ENCODE assay signal across 12 mouse cellular contexts in genomic region chr11:96929096-96929765, GRCm38 (mm10). TPM values are rescaled to one million over a fixed set of nuclear protein-coding genes. Genes with fewer than 3 reads are reported as not detected.
A peak's percentile ranks its signal among the peaks of the same experiment; 100 is the strongest.
DNase-seq lines count a peak whose midpoint lies in the region; ATAC-seq lines count a peak whose summit lies in the region.
"Had no signal": no experiment of that assay in that cellular context is flagged by ENCODE, and none has a peak within 500 bp of the region (broad histone marks: within the 10 kb centered on the region; RNA-seq: fewer than 3 reads in every experiment).

No protein-coding gene starts in this region.

- ATAC-seq in neural tube, embryonic 13.5 days (ENCODE audit: low read depth): no peak
- ATAC-seq in neural tube, embryonic 15.5 days (ENCODE audit: low FRiP score): no peak
- ATAC-seq in intestine, embryonic 16.5 days: peak; percentile 86
- ATAC-seq in liver, embryonic 12.5 days: no peak
- peak; percentile 87 for ATAC-seq in stomach, embryonic 14.5 days (ENCODE audit: insufficient number of reproducible peaks, insufficient read depth, low FRiP score, low read depth)

- DNase-seq in heart, postnatal 36 days: no peak
- no peak for DNase-seq in midbrain, embryonic 10.5 days (ENCODE audit: low spot score)
- DNase-seq in spleen, postnatal 10 days (ENCODE audit: low spot score in 2 of 2): no peak
- DNase-seq: thymus, postnatal 14 days had no signal

- H3K4me1 ChIP-seq in neural tube, embryonic 13.5 days (replicated peaks): 0 out of 2 replicates have a peak, but pooled peaks cover under 1% of the 10 kb centered on the region
- H3K4me1 ChIP-seq in neural tube, embryonic 15.5 days: no peaks in the 10 kb centered on the region
- H3K4me1 ChIP-seq in intestine, embryonic 16.5 days (ENCODE audit: control insufficient read depth, insufficient read depth, low read length): peaks cover 22% of the 10 kb centered on the region
- peaks cover 97% of the 10 kb centered on the region for H3K4me1 ChIP-seq in liver, embryonic 12.5 days
- H3K4me1 ChIP-seq in stomach, embryonic 14.5 days (ENCODE audit: control insufficient read depth, insufficient read depth, low read length): no peaks in the 10 kb centered on the region
- peaks cover 21% of the 10 kb centered on the region for H3K4me1 ChIP-seq in midbrain, embryonic 10.5 days

- H3K9me3 ChIP-seq in neural tube, embryonic 13.5 days: no peaks in the 10 kb centered on the region
- H3K9me3 ChIP-seq in neural tube, embryonic 15.5 days (replicated peaks): no peaks in the 10 kb centered on the region
- H3K9me3 ChIP-seq in intestine, embryonic 16.5 days (ENCODE audit: control insufficient read depth, low read length): no peaks in the 10 kb centered on the region
- no peaks in the 10 kb centered on the region for H3K9me3 ChIP-seq in liver, embryonic 12.5 days (replicated peaks)
- H3K9me3 ChIP-seq in stomach, embryonic 14.5 days (ENCODE audit: control insufficient read depth, low read depth, low read length): no peaks in the 10 kb centered on the region
- no peaks in the 10 kb centered on the region for H3K9me3 ChIP-seq in midbrain, embryonic 10.5 days (replicated peaks)
- H3K9me3 ChIP-seq: G1E had no signal

- H3K4me2 ChIP-seq in neural tube, embryonic 13.5 days: no peak overlapping the region
- H3K4me2 ChIP-seq in neural tube, embryonic 15.5 days: no peak overlapping the region
- peak overlapping the region; percentile 55 for H3K4me2 ChIP-seq in intestine, embryonic 16.5 days (ENCODE audit: low read depth, low read length)
- H3K4me2 ChIP-seq in liver, embryonic 12.5 days: peak overlapping the region; percentile 50
- H3K4me2 ChIP-seq in stomach, embryonic 14.5 days (replicated peaks; ENCODE audit: low read depth, low read length): peak overlapping the region; percentile 40

- H3K27ac ChIP-seq in neural tube, embryonic 13.5 days (replicated peaks): no peak overlapping the region
- H3K27ac ChIP-seq in neural tube, embryonic 15.5 days (replicated peaks): no peak overlapping the region
- H3K27ac ChIP-seq in intestine, embryonic 16.5 days (ENCODE audit: low read length): peak overlapping the region; percentile 98
- peak overlapping the region; percentile 95 for H3K27ac ChIP-seq in liver, embryonic 12.5 days
- H3K27ac ChIP-seq in stomach, embryonic 14.5 days (ENCODE audit: low read length): peak overlapping the region; percentile 93
- no peak overlapping the region; the same call in 1 of the 2 replicates for H3K27ac ChIP-seq in midbrain, embryonic 10.5 days (replicated peaks)

- H3K27me3 ChIP-seq in neural tube, embryonic 13.5 days: peaks cover 29% of the 10 kb centered on the region
- peaks cover 22% of the 10 kb centered on the region for H3K27me3 ChIP-seq in neural tube, embryonic 15.5 days (replicated peaks)
- H3K27me3 ChIP-seq in intestine, embryonic 16.5 days (replicated peaks; ENCODE audit: control insufficient read depth, insufficient read depth, low read length): no peaks in the 10 kb centered on the region
- peaks cover 15% of the 10 kb centered on the region for H3K27me3 ChIP-seq in liver, embryonic 12.5 days (replicated peaks)
- no peaks in the 10 kb centered on the region for H3K27me3 ChIP-seq in stomach, embryonic 14.5 days (ENCODE audit: control insufficient read depth, insufficient read depth, low read length)
- H3K27me3 ChIP-seq in midbrain, embryonic 10.5 days (ENCODE audit: low read depth, poor library complexity, severe bottlenecking): peaks cover 34% of the 10 kb centered on the region

- H3K9ac ChIP-seq in neural tube, embryonic 13.5 days: 0 out of 2 replicates have a peak overlapping the region, but pooled peaks have one; percentile 8
- no peak overlapping the region for H3K9ac ChIP-seq in neural tube, embryonic 15.5 days (replicated peaks)
- peak overlapping the region; percentile 76 for H3K9ac ChIP-seq in intestine, embryonic 16.5 days (ENCODE audit: low read depth, low read length)
- peak overlapping the region; percentile 54 for H3K9ac ChIP-seq in liver, embryonic 12.5 days
- no peak overlapping the region; the same call in 1 of the 2 replicates for H3K9ac ChIP-seq in stomach, embryonic 14.5 days (replicated peaks; ENCODE audit: low read depth, low read length)

- H3K4me3 ChIP-seq in neural tube, embryonic 13.5 days: no peak overlapping the region
- H3K4me3 ChIP-seq in neural tube, embryonic 15.5 days (replicated peaks): no peak overlapping the region
- peak overlapping the region; percentile 62 for H3K4me3 ChIP-seq in intestine, embryonic 16.5 days (ENCODE audit: low read length)
- no peak overlapping the region for H3K4me3 ChIP-seq in liver, embryonic 12.5 days
- peak overlapping the region; percentile 34 for H3K4me3 ChIP-seq in stomach, embryonic 14.5 days (ENCODE audit: low read depth, low read length)
- H3K4me3 ChIP-seq in midbrain, embryonic 10.5 days: no peak overlapping the region

- H3K36me3 ChIP-seq in neural tube, embryonic 13.5 days: no peaks in the 10 kb centered on the region
- no peaks in the 10 kb centered on the region for H3K36me3 ChIP-seq in neural tube, embryonic 15.5 days
- H3K36me3 ChIP-seq in intestine, embryonic 16.5 days (ENCODE audit: control insufficient read depth, insufficient read depth, low read length): peaks cover 3% of the 10 kb centered on the region; the same call in 1 of the 2 replicates
- H3K36me3 ChIP-seq in liver, embryonic 12.5 days: no peaks in the 10 kb centered on the region
- no peaks in the 10 kb centered on the region for H3K36me3 ChIP-seq in stomach, embryonic 14.5 days (ENCODE audit: control insufficient read depth, insufficient read depth, low read length)
- no peaks in the 10 kb centered on the region for H3K36me3 ChIP-seq in midbrain, embryonic 10.5 days

- 17% methylated on average over 13 of the region's 13 CpGs for WGBS in neural tube, embryonic 13.5 days
- WGBS in neural tube, embryonic 15.5 days: 18% methylated on average over 13 of the region's 13 CpGs
- 11% methylated on average over 13 of the region's 13 CpGs for WGBS in intestine, embryonic 16.5 days
- WGBS in liver, embryonic 12.5 days (ENCODE audit: insufficient replicate concordance): 43% methylated on average over 13 of the region's 13 CpGs
- 10% methylated on average over 13 of the region's 13 CpGs for WGBS in stomach, embryonic 14.5 days
- WGBS in midbrain, embryonic 10.5 days: 15% methylated on average over 13 of the region's 13 CpGs

- intact Hi-C loops in heart, postnatal 36 days (cut with DNase I): no loop called here

RNA-seq across cellular contexts. Expression of gene Prr15l, which starts 1.3 kb away (rescaled TPM):
- polyA plus RNA-seq in neural tube, embryonic 13.5 days (2015; fragmentation: Nextera tagmentation; extraction: Ambion mirVana): 0.21 TPM in 1 of 2 replicates, not detected in the other
- polyA plus RNA-seq in neural tube, embryonic 15.5 days (2015; fragmentation: Nextera tagmentation; extraction: Ambion mirVana): 0.47 and 5.2 TPM in 2 replicates
- 116 and 121 TPM in 2 replicates for polyA plus RNA-seq in intestine, embryonic 16.5 days (2015; fragmentation: Nextera tagmentation; extraction: Ambion mirVana)
- polyA plus RNA-seq in liver, embryonic 12.5 days (2016; fragmentation: Nextera tagmentation; extraction: Ambion mirVana): 2.4 and 3.2 TPM in 2 replicates
- polyA plus RNA-seq in stomach, embryonic 14.5 days (2014; fragmentation: Nextera tagmentation; extraction: Ambion mirVana): 46.8 and 48.7 TPM in 2 replicates
- 1 to 10 TPM in 1 of 2 experiments, under 1 TPM in 1; 0.73 to 1.8 TPM for total RNA-seq in heart, postnatal 36 days (2021)
- polyA plus RNA-seq in midbrain, embryonic 10.5 days (2016; fragmentation: Nextera tagmentation; extraction: Ambion mirVana): 0.04 and 0.05 TPM in 2 replicates
- total RNA-seq: gastrocnemius, postnatal 4 days; layer of hippocampus, adult 18-20 months had no signal

RNA-seq across cellular contexts. Expression of gene Cdk5rap3, which starts 12.9 kb away (rescaled TPM):
- polyA plus RNA-seq in neural tube, embryonic 13.5 days (2015; fragmentation: Nextera tagmentation; extraction: Ambion mirVana): 79.2 and 92.0 TPM in 2 replicates
- 82.4 and 85.7 TPM in 2 replicates for polyA plus RNA-seq in neural tube, embryonic 15.5 days (2015; fragmentation: Nextera tagmentation; extraction: Ambion mirVana)
- 68.1 and 70.1 TPM in 2 replicates for polyA plus RNA-seq in intestine, embryonic 16.5 days (2015; fragmentation: Nextera tagmentation; extraction: Ambion mirVana)
- polyA plus RNA-seq in liver, embryonic 12.5 days (2016; fragmentation: Nextera tagmentation; extraction: Ambion mirVana): 49.0 and 51.6 TPM in 2 replicates
- 65.2 and 68.7 TPM in 2 replicates for polyA plus RNA-seq in stomach, embryonic 14.5 days (2014; fragmentation: Nextera tagmentation; extraction: Ambion mirVana)
- total RNA-seq in heart, postnatal 36 days (2021): 10 to 100 TPM; 22.7 to 23.7 TPM
- 116 and 120 TPM in 2 replicates for polyA plus RNA-seq in midbrain, embryonic 10.5 days (2016; fragmentation: Nextera tagmentation; extraction: Ambion mirVana)

RNA-seq across cellular contexts. Expression of gene Pnpo, which starts 14.6 kb away (rescaled TPM):
- polyA plus RNA-seq in neural tube, embryonic 13.5 days (2015; fragmentation: Nextera tagmentation; extraction: Ambion mirVana): 18.5 and 22.3 TPM in 2 replicates
- polyA plus RNA-seq in neural tube, embryonic 15.5 days (2015; fragmentation: Nextera tagmentation; extraction: Ambion mirVana): 30.8 and 35.8 TPM in 2 replicates
- polyA plus RNA-seq in intestine, embryonic 16.5 days (2015; fragmentation: Nextera tagmentation; extraction: Ambion mirVana): 125 and 141 TPM in 2 replicates
- polyA plus RNA-seq in liver, embryonic 12.5 days (2016; fragmentation: Nextera tagmentation; extraction: Ambion mirVana): 528 and 553 TPM in 2 replicates
- polyA plus RNA-seq in stomach, embryonic 14.5 days (2014; fragmentation: Nextera tagmentation; extraction: Ambion mirVana): 25.2 and 26.5 TPM in 2 replicates
- 10 to 100 TPM; 12.8 to 13.9 TPM for total RNA-seq in heart, postnatal 36 days (2021)
- polyA plus RNA-seq in midbrain, embryonic 10.5 days (2016; fragmentation: Nextera tagmentation; extraction: Ambion mirVana): 28.2 and 32.1 TPM in 2 replicates

RNA-seq across cellular contexts. Expression of gene Sp2, which starts 53.5 kb away (rescaled TPM):
- 15.9 and 16.7 TPM in 2 replicates for polyA plus RNA-seq in neural tube, embryonic 13.5 days (2015; fragmentation: Nextera tagmentation; extraction: Ambion mirVana)
- 13.0 and 15.8 TPM in 2 replicates for polyA plus RNA-seq in neural tube, embryonic 15.5 days (2015; fragmentation: Nextera tagmentation; extraction: Ambion mirVana)
- polyA plus RNA-seq in intestine, embryonic 16.5 days (2015; fragmentation: Nextera tagmentation; extraction: Ambion mirVana): 13.2 and 13.8 TPM in 2 replicates
- 15.5 and 18.5 TPM in 2 replicates for polyA plus RNA-seq in liver, embryonic 12.5 days (2016; fragmentation: Nextera tagmentation; extraction: Ambion mirVana)
- 15.7 and 19.1 TPM in 2 replicates for polyA plus RNA-seq in stomach, embryonic 14.5 days (2014; fragmentation: Nextera tagmentation; extraction: Ambion mirVana)
- total RNA-seq in heart, postnatal 36 days (2021): 10 to 100 TPM; 10.3 to 13.8 TPM
- polyA plus RNA-seq in midbrain, embryonic 10.5 days (2016; fragmentation: Nextera tagmentation; extraction: Ambion mirVana): 30.5 and 35.5 TPM in 2 replicates

Comparison
In these comparisons a context has a peak if more than half of its experiments do, and no peak if none do; other contexts are left out.
1. H3K9ac ChIP-seq: peak in neural tube, embryonic 13.5 days (single experiment), intestine, embryonic 16.5 days (single experiment) and liver, embryonic 12.5 days (single experiment); none in neural tube, embryonic 15.5 days (single experiment) and stomach, embryonic 14.5 days (single experiment).
2. ATAC-seq: peak in intestine, embryonic 16.5 days (single experiment) and stomach, embryonic 14.5 days (single experiment); none in neural tube, embryonic 13.5 days (single experiment), neural tube, embryonic 15.5 days (single experiment) and liver, embryonic 12.5 days (single experiment).
3. H3K27ac ChIP-seq: peak in intestine, embryonic 16.5 days (single experiment), liver, embryonic 12.5 days (single experiment) and stomach, embryonic 14.5 days (single experiment); none in neural tube, embryonic 13.5 days (single experiment), neural tube, embryonic 15.5 days (single experiment) and midbrain, embryonic 10.5 days (single experiment).
4. H3K4me2 ChIP-seq: peak in intestine, embryonic 16.5 days (single experiment), liver, embryonic 12.5 days (single experiment) and stomach, embryonic 14.5 days (single experiment); none in neural tube, embryonic 13.5 days (single experiment) and neural tube, embryonic 15.5 days (single experiment).
5. H3K4me3 ChIP-seq: peak in intestine, embryonic 16.5 days (single experiment) and stomach, embryonic 14.5 days (single experiment); none in neural tube, embryonic 13.5 days (single experiment), neural tube, embryonic 15.5 days (single experiment), liver, embryonic 12.5 days (single experiment) and midbrain, embryonic 10.5 days (single experiment).